Mouse (Mus musculus) CD4-positive, CD25-positive, alpha-beta regulatory T cell, adult 9 weeks (primary cell): ENCODE measurements around the gene Bcl2l1. TPM values are rescaled to one million over a fixed set of nuclear protein-coding genes. Genes with fewer than 3 reads are reported as not detected.

Experiments
- polyA plus RNA-seq: library from polyadenylated mRNA; unstranded; fragments of 100-300 nt; shearing (Covaris generic); gene quantifications from one replicate; pipeline ENCODE4 v1.2.1, GENCODE M21; 2017

Gene Bcl2l1
- 69.7 TPM for polyA plus RNA-seq

GRCm38 (mm10) chr2:152831019-152831878 is at the start of gene Bcl2l1:
Gene Bcl2l1, minus strand, starts transcription at chr2:152831728.

GRCm38 (mm10) chr2:152847815-152848302 is 16.3 kb upstream of the Bcl2l1 start, which contains the start of gene Tpx2:
Gene Tpx2, plus strand, starts transcription at chr2:152847964.

GRCm38 (mm10) chr2:152753944-152754711 is 77.4 kb downstream of the Bcl2l1 start, which contains the start of gene Cox4i2:
Gene Cox4i2, plus strand, starts transcription at chr2:152754173.

GRCm38 (mm10) chr2:152736090-152736601 is 95.4 kb downstream of the Bcl2l1 start, which contains the start of gene Id1:
Gene Id1, plus strand, starts transcription at chr2:152736251.

Other genes with a start within 250 kb of the Bcl2l1 start
- not detected for gene Defb45, start 232.3 kb downstream of the Bcl2l1 start, polyA plus RNA-seq
- gene Defb36, start 227.4 kb downstream of the Bcl2l1 start, polyA plus RNA-seq = not detected
- not detected for gene Defb25, start 208.7 kb downstream of the Bcl2l1 start, polyA plus RNA-seq
- gene Rem1, start 204.8 kb downstream of the Bcl2l1 start, polyA plus RNA-seq = not detected
- 39.0 TPM for gene H13, start 162.3 kb downstream of the Bcl2l1 start, polyA plus RNA-seq
- 2.4 TPM for gene Mcts2, start 144.7 kb downstream of the Bcl2l1 start, polyA plus RNA-seq
- gene Id1, start 95.5 kb downstream of the Bcl2l1 start, polyA plus RNA-seq = not detected
- not detected for gene Cox4i2, start 77.6 kb downstream of the Bcl2l1 start, polyA plus RNA-seq
- gene Tpx2, start 16.2 kb upstream of the Bcl2l1 start, polyA plus RNA-seq = 4.1 TPM
- gene Mylk2, start 79.6 kb upstream of the Bcl2l1 start, polyA plus RNA-seq = not detected
- not detected for gene Foxs1, start 101.5 kb upstream of the Bcl2l1 start, polyA plus RNA-seq
- not detected for gene Dusp15, start 120.0 kb upstream of the Bcl2l1 start, polyA plus RNA-seq
- gene Ttll9, start 130.8 kb upstream of the Bcl2l1 start, polyA plus RNA-seq = 1.3 TPM
- 200 TPM for gene Pdrg1, start 183.7 kb upstream of the Bcl2l1 start, polyA plus RNA-seq
- gene Xkr7, start 200.1 kb upstream of the Bcl2l1 start, polyA plus RNA-seq = not detected
- not detected for gene Ccm2l, start 234.2 kb upstream of the Bcl2l1 start, polyA plus RNA-seq